Mouse (Mus musculus) lung, postnatal 14 days (tissue): ENCODE measurements around the gene Pabpn1.

Experiments used
- DNase-seq: peaks from one replicate; pipeline ENCODE4 v3.0.0; 2021

The Pabpn1 gene

GRCm38 (mm10) chr14:54892200-54892599 is at the start of gene Pabpn1:
Gene Pabpn1 (plus strand): TSS chr14:54892500.
- DNase-seq, result no peak

DNA sequence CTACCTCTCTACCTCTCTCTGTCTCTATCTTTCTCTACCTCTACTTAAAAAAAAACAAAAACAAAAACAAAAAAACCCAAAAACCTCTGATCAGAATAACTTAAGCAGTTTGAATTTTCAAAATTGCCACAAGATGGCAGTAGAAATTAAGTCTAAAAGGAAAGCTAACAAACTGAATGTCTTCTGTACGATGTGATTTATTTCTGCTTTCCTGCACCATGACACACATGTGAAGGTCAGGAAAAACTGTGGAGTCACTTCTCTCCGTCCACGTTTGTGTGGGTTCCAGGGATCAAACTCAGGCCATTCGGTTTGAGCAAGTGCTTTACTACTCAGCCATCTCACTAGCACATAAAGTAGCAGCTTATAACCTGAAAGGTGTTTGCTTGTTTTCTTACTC is 48.8 kb upstream of the Pabpn1 start:
- no peak for DNase-seq

- no peak for DNase-seq
Measured at GRCm38 (mm10) chr14:54855726-54856125, 36.6 kb upstream of the Pabpn1 start.

GRCm38 (mm10) chr14:54856703-54857102 is 35.6 kb upstream of the Pabpn1 start:
- DNase-seq, result no peak

GRCm38 (mm10) chr14:54857891-54858290 is 34.4 kb upstream of the Pabpn1 start:
- DNase-seq, result no peak

- DNase-seq, result peak; percentile 73
Measured at GRCm38 (mm10) chr14:54860511-54860910, 31.8 kb upstream of the Pabpn1 start.

- DNase-seq, result peak; percentile 94
Measured at GRCm38 (mm10) chr14:54863501-54864312, 28.6 kb upstream of the Pabpn1 start.

DNA sequence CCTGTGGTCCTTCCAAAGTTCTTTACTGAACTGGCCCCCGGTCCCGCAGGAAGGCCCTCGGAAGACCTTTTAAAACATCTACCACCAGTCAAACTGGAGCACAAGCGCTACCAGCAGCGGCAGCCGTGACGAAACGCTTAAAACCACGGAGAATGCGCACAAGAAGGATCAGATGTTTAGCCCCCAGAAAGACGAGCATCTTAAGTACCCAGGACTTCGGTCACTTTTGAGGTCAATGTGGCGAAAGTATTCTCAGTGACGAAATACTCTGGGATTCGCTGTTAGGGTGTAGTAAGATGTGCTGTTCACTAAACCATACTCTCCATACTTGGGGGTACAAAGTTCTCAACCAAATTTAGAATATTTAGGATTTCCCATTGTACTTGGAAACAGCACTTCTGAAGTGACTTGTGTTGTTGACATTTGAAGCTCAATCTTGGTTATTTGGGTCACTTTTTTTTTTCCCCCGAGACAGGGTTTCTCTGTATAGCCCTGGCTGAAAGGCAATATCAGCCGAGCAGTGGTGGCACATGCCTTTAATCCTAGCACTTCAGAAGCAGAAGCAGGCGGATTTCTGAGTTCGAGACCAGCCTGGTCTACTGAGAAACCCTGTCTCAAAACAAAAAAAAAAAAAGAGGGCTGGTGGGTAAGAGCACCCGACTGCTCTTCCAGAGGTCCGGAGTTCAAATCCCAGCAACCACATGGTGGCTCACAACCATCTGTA is 27.8 kb upstream of the Pabpn1 start:
- DNase-seq, result no peak

DNA sequence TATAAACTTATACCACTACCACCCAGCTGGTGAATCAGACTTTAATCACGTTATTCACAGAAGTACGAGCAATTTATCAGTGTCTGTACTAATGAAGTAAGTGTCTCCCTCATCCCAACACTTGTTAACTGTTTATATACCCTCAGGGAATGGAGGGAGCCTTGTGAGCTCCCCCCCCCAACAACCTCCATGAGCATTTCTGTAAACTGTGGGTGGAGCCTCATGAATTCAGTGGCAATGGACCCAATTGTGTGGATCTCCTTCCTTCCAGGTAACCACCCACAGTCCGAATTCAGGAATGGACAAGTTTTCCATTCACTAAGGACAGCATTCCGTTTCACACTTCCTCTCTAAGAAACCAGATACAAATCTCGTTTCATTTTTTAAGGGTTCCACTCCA is 26.7 kb upstream of the Pabpn1 start:
- DNase-seq, result no peak

- DNase-seq, result no peak
Measured at GRCm38 (mm10) chr14:54866268-54866667, 26.0 kb upstream of the Pabpn1 start.

DNA sequence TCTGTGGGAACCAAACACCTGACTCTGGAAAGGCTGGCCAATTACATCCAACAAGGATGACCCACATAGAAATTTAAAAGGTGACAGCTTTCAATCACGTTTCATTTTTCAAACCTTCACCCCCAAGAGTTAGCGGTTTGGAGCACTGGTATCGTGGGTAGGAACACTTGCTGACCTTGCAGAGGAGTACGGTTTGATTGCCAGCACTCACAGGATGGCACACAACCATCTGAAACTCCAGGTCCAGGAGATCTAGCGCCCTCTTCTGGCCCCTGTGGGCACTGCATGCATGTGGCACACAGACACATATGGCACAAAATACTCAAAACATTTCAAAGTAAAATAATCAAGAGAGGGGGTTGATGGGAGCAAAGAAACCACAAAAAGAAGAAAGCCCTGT is 25.4 kb upstream of the Pabpn1 start:
- peak; percentile 20 for DNase-seq

DNA sequence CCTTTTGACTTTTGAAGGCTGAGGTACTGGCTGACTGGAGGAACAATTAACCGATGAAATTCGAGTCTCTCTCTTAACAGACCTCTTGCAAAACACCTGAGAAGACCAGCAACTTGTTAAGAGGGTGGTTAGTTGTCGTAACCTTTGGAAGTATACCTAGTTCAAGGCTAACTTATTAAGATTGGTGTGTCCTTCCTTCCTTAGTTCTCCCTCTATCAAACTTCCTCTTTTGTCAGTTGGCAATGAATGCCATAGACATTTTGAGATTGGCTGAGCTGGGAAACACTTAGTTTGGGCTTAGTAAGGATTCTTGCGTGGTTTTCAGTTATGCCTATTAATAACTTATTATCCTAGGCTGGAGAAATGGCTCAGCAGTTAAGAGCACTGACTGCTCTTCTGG is 24.3 kb upstream of the Pabpn1 start:
- no peak for DNase-seq

- no peak for DNase-seq
Measured at GRCm38 (mm10) chr14:54870861-54871260, 21.4 kb upstream of the Pabpn1 start, which contains the start of gene Homez. Gene Homez (minus strand): TSS chr14:54870961.

DNA sequence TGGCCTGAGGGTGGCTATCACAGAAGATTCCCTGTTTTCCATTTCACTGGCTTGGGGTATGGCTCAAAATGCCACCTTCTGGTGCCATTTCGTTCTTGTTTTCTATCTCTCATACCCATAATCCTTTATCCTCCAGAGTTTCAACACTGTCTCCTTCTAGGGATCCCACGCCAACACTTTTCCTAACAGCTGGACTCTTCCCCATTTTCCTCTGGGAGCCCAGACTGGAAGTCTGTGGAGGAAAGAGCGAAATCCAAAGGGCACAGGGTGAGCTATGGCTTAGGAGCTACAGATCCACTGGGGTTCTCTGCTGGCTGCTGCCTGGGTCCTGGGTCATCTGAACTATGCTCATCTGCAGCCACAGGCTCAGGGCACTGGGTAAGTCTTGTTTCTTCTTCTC is 18.1 kb upstream of the Pabpn1 start:
- DNase-seq, result no peak

- peak; percentile 47 for DNase-seq
Measured at GRCm38 (mm10) chr14:54875844-54876538, 16.3 kb upstream of the Pabpn1 start.

- DNase-seq, result peak; percentile 85
Measured at GRCm38 (mm10) chr14:54876539-54877047, 15.7 kb upstream of the Pabpn1 start.

DNA sequence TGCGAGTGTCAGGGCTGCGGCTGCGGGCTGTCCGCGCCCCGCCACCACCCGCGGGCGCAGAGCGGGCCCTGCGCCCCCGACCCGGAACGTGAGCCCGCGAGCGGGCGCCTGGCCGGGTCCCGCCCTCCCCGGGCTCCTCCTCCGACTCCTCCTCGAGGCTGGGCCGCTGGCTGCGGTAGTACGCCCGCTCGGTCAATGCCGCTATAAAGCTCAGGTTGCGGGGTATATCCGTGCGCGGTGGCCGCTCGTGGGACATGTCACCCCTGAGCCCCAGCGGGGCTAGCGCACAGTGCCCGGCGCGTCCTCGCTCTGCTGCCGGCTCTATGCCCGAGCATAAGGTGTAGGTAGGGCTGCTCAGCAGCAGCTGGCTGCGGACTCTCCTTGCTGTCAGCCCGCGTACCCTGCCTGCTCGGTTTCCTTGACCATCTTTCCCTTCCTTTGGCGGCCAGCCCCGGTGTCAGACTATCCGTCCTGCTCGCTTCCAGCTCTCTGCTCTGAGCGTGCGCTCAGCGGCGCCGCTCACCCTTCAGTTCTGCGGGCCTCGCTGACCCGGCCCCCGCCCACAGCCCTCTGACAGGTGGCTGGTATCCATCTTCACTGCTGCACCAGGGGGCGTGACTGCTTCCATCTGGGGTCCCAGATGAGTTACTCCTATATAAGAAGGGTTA is 15.1 kb upstream of the Pabpn1 start, which contains the start of gene Ppp1r3e:
TSS of gene Ppp1r3e (minus strand) at position 503 of the 668 bp plus-strand sequence.
- peak; percentile 63 for DNase-seq

- peak; percentile 85 for DNase-seq
Measured at GRCm38 (mm10) chr14:54883154-54884021, 8.9 kb upstream of the Pabpn1 start, which contains the start of the genes Bcl2l2 and Gm20521. Gene Bcl2l2 (plus strand): TSS chr14:54883377. Gene Gm20521 (plus strand): TSS chr14:54883441.

DNA sequence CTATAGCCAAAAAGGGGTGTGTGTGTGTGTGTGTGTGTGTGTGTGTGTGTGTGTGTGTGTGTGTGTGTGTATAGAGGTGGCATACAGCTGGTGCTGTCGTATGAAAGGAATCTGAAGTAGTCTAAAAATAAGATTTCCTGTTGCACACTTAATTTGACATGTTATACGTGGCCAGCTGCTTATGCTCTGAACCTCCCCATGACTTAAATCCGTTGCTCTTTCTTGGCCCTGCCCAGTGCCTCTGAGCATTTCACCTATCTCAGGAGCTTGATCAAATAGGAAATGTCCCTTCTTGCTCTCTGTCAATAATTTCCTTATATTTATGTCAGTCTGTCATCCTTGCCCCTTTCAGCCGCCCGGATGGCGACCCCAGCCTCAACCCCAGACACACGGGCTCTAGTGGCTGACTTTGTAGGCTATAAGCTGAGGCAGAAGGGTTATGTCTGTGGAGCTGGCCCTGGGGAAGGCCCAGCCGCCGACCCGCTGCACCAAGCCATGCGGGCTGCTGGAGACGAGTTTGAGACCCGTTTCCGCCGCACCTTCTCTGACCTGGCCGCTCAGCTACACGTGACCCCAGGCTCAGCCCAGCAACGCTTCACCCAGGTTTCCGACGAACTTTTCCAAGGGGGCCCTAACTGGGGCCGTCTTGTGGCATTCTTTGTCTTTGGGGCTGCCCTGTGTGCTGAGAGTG is 8.1 kb upstream of the Pabpn1 start:
- DNase-seq, result no peak

GRCm38 (mm10) chr14:54885309-54885708 is 7.0 kb upstream of the Pabpn1 start:
- DNase-seq, result no peak
